In genomic region chr17:50814089-50814488, GRCm38 (mm10) we compare ENCODE assay signal across 9 mouse cellular contexts.
DNase-seq lines count a peak whose midpoint lies in the region; ATAC-seq lines count a peak whose summit lies in the region.
"Had no signal": no experiment of that assay in that cellular context is flagged by ENCODE, and none has a peak within 500 bp of the region (broad histone marks: within the 10 kb centered on the region; RNA-seq: fewer than 3 reads in every experiment).

No protein-coding gene starts in this region.

- no peaks in the 10 kb centered on the region for H3K4me1 ChIP-seq in embryonic facial prominence, embryonic 11.5 days (ENCODE audit: control insufficient read depth, insufficient read depth, low read length)
- H3K4me1 ChIP-seq in embryonic facial prominence, embryonic 10.5 days, result no peaks in the 10 kb centered on the region
- H3K4me1 ChIP-seq: liver, embryonic 15.5 days had no signal

- no peaks in the 10 kb centered on the region for H3K36me3 ChIP-seq in embryonic facial prominence, embryonic 11.5 days (replicated peaks; ENCODE audit: control insufficient read depth, insufficient read depth, low read depth, low read length)
- H3K36me3 ChIP-seq in embryonic facial prominence, embryonic 10.5 days (replicated peaks), result no peaks in the 10 kb centered on the region
- H3K36me3 ChIP-seq: liver, embryonic 15.5 days had no signal

- no peaks in the 10 kb centered on the region for H3K27me3 ChIP-seq in embryonic facial prominence, embryonic 11.5 days (ENCODE audit: control insufficient read depth, insufficient read depth, low read length)
- no peaks in the 10 kb centered on the region for H3K27me3 ChIP-seq in embryonic facial prominence, embryonic 10.5 days (replicated peaks; ENCODE audit: low read depth, poor library complexity, severe bottlenecking)
- H3K27me3 ChIP-seq: liver, embryonic 15.5 days had no signal

- H3K9me3 ChIP-seq in embryonic facial prominence, embryonic 11.5 days (replicated peaks; ENCODE audit: control insufficient read depth, low read length), result no peaks in the 10 kb centered on the region
- no peaks in the 10 kb centered on the region for H3K9me3 ChIP-seq in embryonic facial prominence, embryonic 10.5 days
- H3K9me3 ChIP-seq: liver, embryonic 15.5 days had no signal

- no peak overlapping the region for H3K4me3 ChIP-seq in embryonic facial prominence, embryonic 11.5 days (ENCODE audit: low read depth, low read length)
- H3K4me3 ChIP-seq in embryonic facial prominence, embryonic 10.5 days, result no peak overlapping the region
- H3K4me3 ChIP-seq: liver, embryonic 15.5 days had no signal

- H3K4me2 ChIP-seq in embryonic facial prominence, embryonic 11.5 days (ENCODE audit: low read depth, low read length), result no peak overlapping the region
- H3K4me2 ChIP-seq: liver, embryonic 15.5 days had no signal

- H3K27ac ChIP-seq in embryonic facial prominence, embryonic 11.5 days (replicated peaks; ENCODE audit: low read depth, low read length), result no peak overlapping the region
- no peak overlapping the region for H3K27ac ChIP-seq in embryonic facial prominence, embryonic 10.5 days (replicated peaks)
- H3K27ac ChIP-seq: liver, embryonic 15.5 days had no signal

- no peak overlapping the region for H3K9ac ChIP-seq in embryonic facial prominence, embryonic 11.5 days (replicated peaks; ENCODE audit: low read length)
- H3K9ac ChIP-seq: liver, embryonic 15.5 days had no signal

- ATAC-seq in embryonic facial prominence, embryonic 11.5 days (replicated peaks; ENCODE audit: insufficient number of reproducible peaks, low FRiP score, low TSS enrichment, low read depth), result no peak

- intact Hi-C loops in left cerebral cortex, postnatal 25 days (cut with DNase I), result loop anchor here (2.0 to 5.0 kb wide), 2 partner anchors 159 to 1648 kb away; no protein-coding TSS in a partner anchor

- DNase-seq in embryonic facial prominence, embryonic 11.5 days (ENCODE audit: low spot score), result peak; percentile 55
- no peak for DNase-seq in embryonic facial prominence, embryonic 10.5 days (ENCODE audit: low spot score)
- DNase-seq in left cerebral cortex, postnatal 25 days (ENCODE audit: low spot score in 2 of 2), result peak; percentile 16 to 34
- DNase-seq in left cerebral cortex, adult 8-10 months (ENCODE audit: low spot score in 2 of 2), result no peak
- peak; percentile 20 for DNase-seq in CD4-positive helper T cell, adult 2 months (ENCODE audit: low read depth, low spot score)
- DNase-seq in embryo, embryonic 10 days (ENCODE audit: low spot score), result peak; percentile 11
- no peak for DNase-seq in right cerebral cortex, postnatal 10 days (ENCODE audit: low spot score in 2 of 2)
- DNase-seq in heart, adult 9 months (ENCODE audit: low spot score in 2 of 2), result no peak

- 43% methylated on average over 1 of the region's 1 CpGs for WGBS in embryonic facial prominence, embryonic 11.5 days
- WGBS in embryonic facial prominence, embryonic 10.5 days, result 61% methylated on average over 1 of the region's 1 CpGs

Comparison
In these comparisons a context has a peak if more than half of its experiments do, and no peak if none do; other contexts are left out.
1. DNase-seq: peak in embryonic facial prominence, embryonic 11.5 days (single experiment), left cerebral cortex, postnatal 25 days (2 of 2), CD4-positive helper T cell, adult 2 months (single experiment) and embryo, embryonic 10 days (single experiment); none in embryonic facial prominence, embryonic 10.5 days (single experiment), left cerebral cortex, adult 8-10 months (0 of 2), right cerebral cortex, postnatal 10 days (0 of 2) and heart, adult 9 months (0 of 2).